ENCODE assay signal across 28 mouse cellular contexts in the genomic region with DNA sequence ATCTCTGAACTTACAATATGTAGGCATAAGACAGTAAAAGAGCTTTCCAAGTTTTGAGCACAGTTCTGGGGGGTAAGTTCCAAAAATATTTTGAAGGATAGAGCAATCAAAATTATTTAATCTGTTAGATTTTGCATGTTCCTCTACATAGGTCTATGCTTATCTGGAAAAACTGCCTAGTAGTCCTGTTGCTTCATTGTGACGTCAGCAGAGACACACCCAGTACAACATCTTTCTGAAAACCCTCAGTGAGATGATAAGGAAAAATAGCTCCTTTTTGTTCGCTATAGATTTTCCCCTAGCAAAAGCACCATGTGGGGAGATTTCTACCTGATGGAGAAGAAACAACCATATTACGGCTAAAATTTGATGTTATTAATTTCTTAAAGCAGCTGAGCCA. TPM values are rescaled to one million over a fixed set of nuclear protein-coding genes. Genes with fewer than 3 reads are reported as not detected.
DNase-seq lines count a peak whose midpoint lies in the region; ATAC-seq and TF ChIP-seq lines count a peak whose summit lies in the region.
"Had no signal": no experiment of that assay in that cellular context is flagged by ENCODE, and none has a peak within 500 bp of the region (broad histone marks: within the 10 kb centered on the region; RNA-seq: fewer than 3 reads in every experiment).

No protein-coding gene starts in this region.

- TF ChIP-seq POLR2A in MEL (IDR thresholded peaks at IDR 0.05; ENCODE audit: control insufficient read depth in 1 of 2, insufficient read depth in 1 of 2, low read depth in 1 of 2, low read length in 2 of 2, poor library complexity in 1 of 2): no peak

- no peaks in the 10 kb centered on the region for H3K9me3 ChIP-seq in liver, embryonic 14.5 days (ENCODE audit: control insufficient read depth, low read length)
- H3K9me3 ChIP-seq in liver, embryonic 11.5 days (ENCODE audit: control insufficient read depth, low read length): no peaks in the 10 kb centered on the region
- H3K9me3 ChIP-seq in MEL (replicated peaks; ENCODE audit: insufficient read depth, low read length): no peaks in the 10 kb centered on the region
- H3K9me3 ChIP-seq in hindbrain, postnatal 0 days (ENCODE audit: low read length): no peaks in the 10 kb centered on the region
- H3K9me3 ChIP-seq: embryonic facial prominence, embryonic 13.5 days; embryonic facial prominence, embryonic 15.5 days; forebrain, embryonic 10.5 days; forebrain, embryonic 12.5 days; G1E had no signal

- 41% methylated on average over 3 of the region's 3 CpGs for WGBS in liver, embryonic 14.5 days (ENCODE audit: insufficient replicate concordance)
- 68% methylated on average over 3 of the region's 3 CpGs for WGBS in liver, embryonic 11.5 days
- 89% methylated on average over 3 of the region's 3 CpGs for WGBS in hindbrain, postnatal 0 days

- H3K4me2 ChIP-seq in liver, embryonic 14.5 days (ENCODE audit: low read depth): no peak overlapping the region
- no peak overlapping the region for H3K4me2 ChIP-seq in liver, embryonic 11.5 days
- H3K4me2 ChIP-seq in hindbrain, postnatal 0 days (ENCODE audit: low read depth, low read length): no peak overlapping the region
- H3K4me2 ChIP-seq: embryonic facial prominence, embryonic 13.5 days; embryonic facial prominence, embryonic 15.5 days; forebrain, embryonic 12.5 days had no signal

- TF ChIP-seq RAD21 in MEL (IDR thresholded peaks at IDR 0.05; ENCODE audit: low read depth, low read length): no peak

- peak in 2 of 3 experiments; percentile 9 to 38 for DNase-seq in liver, embryonic 14.5 days (ENCODE audit: low read depth in 3 of 3, low spot score in 3 of 3)
- DNase-seq in liver, embryonic 11.5 days (ENCODE audit: low spot score): no peak
- peak; percentile 53 for DNase-seq in MEL (ENCODE audit: low read depth, low spot score)
- DNase-seq in c-Kit-positive CD71-positive TER-119-positive erythroid progenitor cells, embryonic 14.5 days (ENCODE audit: low spot score): peak; percentile 32
- DNase-seq in heart, adult 8-10 months (ENCODE audit: low spot score): no peak
- no peak for DNase-seq in hindbrain, postnatal 0 days (ENCODE audit: low spot score)
- DNase-seq: adrenal gland, adult 2 months; adrenal gland, postnatal 10 days; adrenal gland, postnatal 25 days; B cell, adult 2 months; cerebellum, adult 11 months; cerebellum, adult 18-20 months; cerebellum, adult 8-10 months; cerebellum, adult 9-11 months; cerebellum, postnatal 14 days; cerebellum, postnatal 36 days; embryo, embryonic 11 days had no signal

- H3K79me2 ChIP-seq in MEL (ENCODE audit: control insufficient read depth, insufficient read depth, low read length, poor library complexity): no peaks in the 10 kb centered on the region

- H3K4me1 ChIP-seq in liver, embryonic 14.5 days (replicated peaks; ENCODE audit: control insufficient read depth in 2 of 2, insufficient read depth in 2 of 2, low read length in 1 of 2): no peaks in the 10 kb centered on the region
- H3K4me1 ChIP-seq in liver, embryonic 11.5 days (replicated peaks; ENCODE audit: control insufficient read depth, insufficient read depth, low read length): no peaks in the 10 kb centered on the region
- peaks cover 5 to 7% of the 10 kb centered on the region in 2 experiments for H3K4me1 ChIP-seq in MEL (ENCODE audit: control insufficient read depth in 1 of 2, insufficient read depth in 2 of 2, low read length in 2 of 2)
- no peaks in the 10 kb centered on the region for H3K4me1 ChIP-seq in hindbrain, postnatal 0 days (ENCODE audit: insufficient read depth, low read length)
- H3K4me1 ChIP-seq: embryonic facial prominence, embryonic 13.5 days; embryonic facial prominence, embryonic 15.5 days; forebrain, embryonic 10.5 days; forebrain, embryonic 12.5 days had no signal

- no peak overlapping the region for H3K9ac ChIP-seq in liver, embryonic 14.5 days (replicated peaks)
- H3K9ac ChIP-seq in liver, embryonic 11.5 days (ENCODE audit: low read depth, low read length): no peak overlapping the region
- H3K9ac ChIP-seq in MEL (ENCODE audit: control insufficient read depth, low read depth, low read length, poor library complexity, severe bottlenecking): no peak overlapping the region
- no peak overlapping the region for H3K9ac ChIP-seq in hindbrain, postnatal 0 days (replicated peaks; ENCODE audit: low read length)
- H3K9ac ChIP-seq: embryonic facial prominence, embryonic 13.5 days; embryonic facial prominence, embryonic 15.5 days; forebrain, embryonic 12.5 days had no signal

- H3K4me3 ChIP-seq in liver, embryonic 14.5 days (ENCODE audit: insufficient read depth in 1 of 2, low read depth in 2 of 2, low read length in 2 of 2): no peak overlapping the region
- no peak overlapping the region for H3K4me3 ChIP-seq in liver, embryonic 11.5 days (ENCODE audit: low read depth, low read length)
- H3K4me3 ChIP-seq in MEL (ENCODE audit: control insufficient read depth in 1 of 2, insufficient read depth in 1 of 2, low read depth in 2 of 2, low read length in 2 of 2): no peak overlapping the region
- no peak overlapping the region for H3K4me3 ChIP-seq in hindbrain, postnatal 0 days (ENCODE audit: low read length)
- H3K4me3 ChIP-seq: embryonic facial prominence, embryonic 13.5 days; embryonic facial prominence, embryonic 15.5 days; erythroblast, embryonic 14.5 days; forebrain, embryonic 10.5 days; forebrain, embryonic 12.5 days had no signal

- no peaks in the 10 kb centered on the region for H3K27me3 ChIP-seq in liver, embryonic 14.5 days (ENCODE audit: control insufficient read depth, insufficient read depth, low read length)
- no peaks in the 10 kb centered on the region for H3K27me3 ChIP-seq in liver, embryonic 11.5 days (replicated peaks; ENCODE audit: control insufficient read depth, insufficient read depth, low read length)
- peaks cover 5 to 6% of the 10 kb centered on the region in 2 experiments for H3K27me3 ChIP-seq in MEL (ENCODE audit: control insufficient read depth in 1 of 2, insufficient read depth in 2 of 2, low read length in 2 of 2)
- no peaks in the 10 kb centered on the region for H3K27me3 ChIP-seq in hindbrain, postnatal 0 days (ENCODE audit: insufficient read depth, low read length)
- H3K27me3 ChIP-seq: CH12.LX; embryonic facial prominence, embryonic 13.5 days; embryonic facial prominence, embryonic 15.5 days; forebrain, embryonic 12.5 days had no signal

- no peak for TF ChIP-seq EP300 in liver, embryonic 14.5 days (IDR thresholded peaks at IDR 0.05; ENCODE audit: low read depth)
- 0 out of 4 replicates have a peak, but pooled peaks of 1 of the 2 experiments have one; percentile 14 for TF ChIP-seq EP300 in MEL (IDR thresholded peaks at IDR 0.05; ENCODE audit: low read depth in 1 of 2, low read length in 2 of 2)

- TF ChIP-seq CTCF in liver, embryonic 14.5 days (IDR thresholded peaks at IDR 0.05; ENCODE audit: low read depth): no peak
- TF ChIP-seq CTCF in MEL (IDR thresholded peaks at IDR 0.05 in 2 of 3, conservative IDR thresholded peaks at IDR 0.05 in 1 of 3; ENCODE audit: control insufficient read depth in 1 of 3, insufficient read depth in 1 of 3, low read depth in 2 of 3, low read length in 3 of 3, poor library complexity in 1 of 3, severe bottlenecking in 1 of 3): no peak
- no peak for TF ChIP-seq CTCF in hindbrain, postnatal 0 days (IDR thresholded peaks at IDR 0.05; ENCODE audit: low read depth)

- H3K27ac ChIP-seq in liver, embryonic 14.5 days: no peak overlapping the region
- H3K27ac ChIP-seq in liver, embryonic 11.5 days (ENCODE audit: low read depth, low read length): no peak overlapping the region
- H3K27ac ChIP-seq in MEL (ENCODE audit: control insufficient read depth, low read depth, low read length): no peak overlapping the region
- H3K27ac ChIP-seq in hindbrain, postnatal 0 days: no peak overlapping the region
- H3K27ac ChIP-seq: embryonic facial prominence, embryonic 13.5 days; embryonic facial prominence, embryonic 15.5 days; forebrain, embryonic 10.5 days; forebrain, embryonic 12.5 days had no signal

- no peak for ATAC-seq in liver, embryonic 14.5 days (ENCODE audit: insufficient read depth)
- no peak for ATAC-seq in liver, embryonic 11.5 days (replicated peaks; ENCODE audit: low FRiP score)
- no peak for ATAC-seq in hindbrain, postnatal 0 days
- ATAC-seq: CD4-positive, CD25-positive, alpha-beta regulatory T cell, adult 4 months; forebrain, embryonic 14.5 days; forebrain, embryonic 16.5 days had no signal

- H3K36me3 ChIP-seq in liver, embryonic 14.5 days (replicated peaks; ENCODE audit: control insufficient read depth, insufficient read depth, low read depth): no peaks in the 10 kb centered on the region
- no peaks in the 10 kb centered on the region for H3K36me3 ChIP-seq in liver, embryonic 11.5 days (ENCODE audit: control insufficient read depth, insufficient read depth, low read length)
- H3K36me3 ChIP-seq in MEL (ENCODE audit: control insufficient read depth in 1 of 2, insufficient read depth in 2 of 2, low read length in 2 of 2): peaks cover 0 to 11% of the 10 kb centered on the region in 2 experiments; a peak in 2 of 4 replicates
- no peaks in the 10 kb centered on the region for H3K36me3 ChIP-seq in hindbrain, postnatal 0 days (ENCODE audit: insufficient read depth, low read length)
- H3K36me3 ChIP-seq: embryonic facial prominence, embryonic 13.5 days; embryonic facial prominence, embryonic 15.5 days; forebrain, embryonic 10.5 days; forebrain, embryonic 12.5 days; G1E had no signal

RNA-seq across cellular contexts. Expression of a gene that starts 7.4 kb away (rescaled TPM):
- polyA plus RNA-seq in liver, embryonic 14.5 days (2012; rRNA removed): 1.7 and 2.4 TPM in 2 replicates
- 3.2 and 3.8 TPM in 2 replicates for polyA plus RNA-seq in liver, embryonic 14.5 days (2014; fragmentation: Nextera tagmentation; extraction: Ambion mirVana)
- 7.9 and 8.5 TPM in 2 replicates for polyA plus RNA-seq in liver, embryonic 11.5 days (2014; fragmentation: Nextera tagmentation; extraction: Ambion mirVana)
- 3.1 and 3.5 TPM in 2 replicates for total RNA-seq in MEL (2012; rRNA removed)
- polyA plus RNA-seq in MEL (2012; ENCODE audit: insufficient read depth in 1 of 2, insufficient read length in 2 of 2, low read depth in 1 of 2, low replicate concordance in 2 of 2, missing spikeins in 1 of 2): 1 to 10 TPM in 1 of 2 experiments, not detected in 1; 4.1 TPM
- 1 to 10 TPM; 4.5 to 7.4 (median 5.8) TPM for total RNA-seq in heart, adult 8-10 months (2022)
- 9.9 and 10.2 TPM in 2 replicates for total RNA-seq in hindbrain, postnatal 0 days (2014; rRNA removed)
- polyA plus RNA-seq in hindbrain, postnatal 0 days (2015; fragmentation: Nextera tagmentation; extraction: Ambion mirVana): 15.5 and 16.6 TPM in 2 replicates

RNA-seq across cellular contexts. Expression of a gene that starts 20.1 kb away (rescaled TPM):
- polyA plus RNA-seq in liver, embryonic 14.5 days (2012; rRNA removed): 0.05 and 0.07 TPM in 2 replicates
- polyA plus RNA-seq in liver, embryonic 14.5 days (2014; fragmentation: Nextera tagmentation; extraction: Ambion mirVana): 0.03 and 0.06 TPM in 2 replicates
- 0.82 and 1.2 TPM in 2 replicates for polyA plus RNA-seq in liver, embryonic 11.5 days (2014; fragmentation: Nextera tagmentation; extraction: Ambion mirVana)
- not detected in 2 replicates for total RNA-seq in MEL (2012; rRNA removed)
- not detected for polyA plus RNA-seq in MEL (2012; ENCODE audit: insufficient read depth in 1 of 2, insufficient read length in 2 of 2, low read depth in 1 of 2, low replicate concordance in 2 of 2, missing spikeins in 1 of 2)
- total RNA-seq in heart, adult 8-10 months (2022): 1 to 10 TPM in 1 of 4 experiments, under 1 TPM in 3; 0.50 to 1.2 (median 0.70) TPM
- total RNA-seq in hindbrain, postnatal 0 days (2014; rRNA removed): 2.1 and 3.2 TPM in 2 replicates
- 1.3 and 1.7 TPM in 2 replicates for polyA plus RNA-seq in hindbrain, postnatal 0 days (2015; fragmentation: Nextera tagmentation; extraction: Ambion mirVana)
- total RNA-seq: common myeloid progenitor, adult 5-6 weeks had no signal
- polyA plus RNA-seq: CD4-positive, CD25-positive, alpha-beta regulatory T cell, adult 4 months; erythroblast, embryonic 14.5 days had no signal

Comparison
In these comparisons a context has a peak if more than half of its experiments do, and no peak if none do; other contexts are left out.
1. DNase-seq: peak in liver, embryonic 14.5 days (2 of 3), MEL (single experiment) and c-Kit-positive CD71-positive TER-119-positive erythroid progenitor cells, embryonic 14.5 days (single experiment); none in liver, embryonic 11.5 days (single experiment), heart, adult 8-10 months (single experiment) and hindbrain, postnatal 0 days (single experiment).